Mouse (Mus musculus) hindbrain, embryonic 14.5 days (tissue): ENCODE results near the gene Arhgap18. TPM values are rescaled to one million over a fixed set of nuclear protein-coding genes. Genes with fewer than 3 reads are reported as not detected.
A peak's percentile ranks its signal among the peaks of the same experiment; 100 is the strongest.

Experiments used
- ATAC-seq: fragments of 200-750 bp; cut with Nextera tagmentation; 2 replicates; pipeline ENCODE4 v1.8.0; 2017; ENCODE audit warnings: moderate number of reproducible peaks, mild to moderate bottlenecking, moderate TSS enrichment, moderate library complexity; ENCODE audit not compliant: low FRiP score
- DNase-seq: peaks from one replicate; pipeline ENCODE4 v3.0.0-alpha.2; 2015; ENCODE audit warnings: low spot score
- H3K27ac ChIP-seq: fragments of 300-500 bp; sonication (generic); 2 replicates; pipeline ENCODE4 v1.5.1; 2014; ENCODE audit warnings: mild to moderate bottlenecking, moderate library complexity
- H3K27me3 ChIP-seq: fragments of 300-500 bp; sonication (generic); 2 replicates; pipeline ENCODE4 v1.6.1; 2014; ENCODE audit warnings: mild to moderate bottlenecking, low read length, mixed read lengths; ENCODE audit not compliant: control insufficient read depth, insufficient read depth
- H3K36me3 ChIP-seq: fragments of 300-500 bp; sonication (generic); replicated peaks from 2 replicates; pipeline ENCODE4 v1.6.1; 2014; ENCODE audit not compliant: control insufficient read depth, insufficient read depth
- H3K4me1 ChIP-seq: fragments of 300-500 bp; sonication (generic); replicated peaks from 2 replicates; pipeline ENCODE4 v1.6.1; 2014; ENCODE audit warnings: antibody characterized with exemption, low read length, mixed read lengths; ENCODE audit not compliant: control insufficient read depth, insufficient read depth
- H3K4me2 ChIP-seq: fragments of 300-500 bp; sonication (generic); replicated peaks from 2 replicates; pipeline ENCODE4 v1.6.1; 2014; ENCODE audit warnings: mild to moderate bottlenecking, moderate library complexity
- H3K4me3 ChIP-seq: fragments of 300-500 bp; sonication (generic); replicated peaks from 2 replicates; pipeline ENCODE4 v1.5.1; 2014; ENCODE audit warnings: mild to moderate bottlenecking, low read length
- H3K9ac ChIP-seq: fragments of 300-500 bp; sonication (generic); 2 replicates; pipeline ENCODE4 v1.6.1; 2014
- H3K9me3 ChIP-seq: fragments of 300-500 bp; sonication (generic); 2 replicates; pipeline ENCODE4 v1.6.1; 2016; ENCODE audit warnings: low read length; ENCODE audit not compliant: control insufficient read depth
- WGBS: fragments of 180-500 bp; shearing (Covaris S2); extraction: QIAGEN DNeasy Blood & Tissue Kit; methylation state at CpG from one replicate; pipeline ENCODE4 v1.1.7; 2014; 5-methylcytosine and 5-hydroxymethylcytosine counted together
- polyA plus RNA-seq: library from polyadenylated mRNA; unstranded; fragments of >200 nt; fragmentation: Nextera tagmentation; extraction: Ambion mirVana; gene quantifications from 2 replicates; pipeline ENCODE4 v1.2.1, GENCODE M21; 2014

Gene Arhgap18
- polyA plus RNA-seq, 1 experiment from 2014 or later, result 14.9 TPM

GRCm38 (mm10) chr10:26815646-26816045, 62.4 kb downstream of the Arhgap18 start:
- Histone ChIP-seq H3K4me2 (no peak overlapping the region), H3K9ac (no peak overlapping the region), H3K36me3 (no peaks in the 10 kb centered on the region), H3K9me3 (no peaks in the 10 kb centered on the region), H3K4me3 (no peak overlapping the region), H3K4me1 (no peaks in the 10 kb centered on the region), H3K27me3 (no peaks in the 10 kb centered on the region), H3K27ac (no peak overlapping the region)
- no peak for DNase-seq
- WGBS, result 92% methylated on average over 8 of the region's 8 CpGs
- ATAC-seq, result no peak

- no peak for ATAC-seq
- Histone ChIP-seq H3K27ac (no peak overlapping the region), H3K9ac (no peak overlapping the region), H3K4me2 (no peak overlapping the region), H3K4me1 (peaks cover 8% of the 10 kb centered on the region; the same call in 1 of the 2 replicates), H3K36me3 (no peaks in the 10 kb centered on the region), H3K9me3 (no peaks in the 10 kb centered on the region), H3K27me3 (no peaks in the 10 kb centered on the region), H3K4me3 (no peak overlapping the region)
- DNase-seq, result no peak
Observed at GRCm38 (mm10) chr10:26820326-26820725, 67.1 kb downstream of the Arhgap18 start.

GRCm38 (mm10) chr10:26820936-26821335, 67.7 kb downstream of the Arhgap18 start:
- no peaks in the 10 kb centered on the region for H3K9me3 ChIP-seq
- DNase-seq, result no peak
- no peak for ATAC-seq
- no peak overlapping the region for H3K9ac ChIP-seq
- no peak overlapping the region for H3K4me3 ChIP-seq
- H3K4me2 ChIP-seq, result no peak overlapping the region
- 76% methylated on average over 1 of the region's 1 CpGs for WGBS
- no peaks in the 10 kb centered on the region for H3K36me3 ChIP-seq
- no peak overlapping the region for H3K27ac ChIP-seq
- H3K4me1 ChIP-seq, result peaks cover 10% of the 10 kb centered on the region; the same call in 1 of the 2 replicates
- no peaks in the 10 kb centered on the region for H3K27me3 ChIP-seq

GRCm38 (mm10) chr10:26823997-26824396, 70.8 kb downstream of the Arhgap18 start:
- Histone ChIP-seq H3K9me3 (no peaks in the 10 kb centered on the region), H3K27me3 (no peaks in the 10 kb centered on the region), H3K4me2 (no peak overlapping the region), H3K27ac (no peak overlapping the region), H3K36me3 (no peaks in the 10 kb centered on the region), H3K4me1 (peaks cover 19% of the 10 kb centered on the region; the same call in 1 of the 2 replicates), H3K9ac (no peak overlapping the region), H3K4me3 (no peak overlapping the region)
- no peak for DNase-seq
- ATAC-seq, result no peak
- 52% methylated on average over 5 of the region's 5 CpGs for WGBS

- peaks cover 19% of the 10 kb centered on the region; the same call in 1 of the 2 replicates for H3K4me1 ChIP-seq
- no peaks in the 10 kb centered on the region for H3K9me3 ChIP-seq
- no peaks in the 10 kb centered on the region for H3K36me3 ChIP-seq
- ATAC-seq, result peak; percentile 44; the same call in 1 of the 2 replicates
- no peak overlapping the region for H3K4me2 ChIP-seq
- DNase-seq, result peak; percentile 42
- H3K9ac ChIP-seq, result no peak overlapping the region
- no peak overlapping the region for H3K4me3 ChIP-seq
- peak overlapping the region; percentile 56 for H3K27ac ChIP-seq
- 62% methylated on average over 8 of the region's 8 CpGs for WGBS
- no peaks in the 10 kb centered on the region for H3K27me3 ChIP-seq
Observed at GRCm38 (mm10) chr10:26825246-26825889, 72.1 kb downstream of the Arhgap18 start.

GRCm38 (mm10) chr10:26827315-26827714, 74.1 kb downstream of the Arhgap18 start:
- no peak for DNase-seq
- H3K4me1 ChIP-seq, result peaks cover 19% of the 10 kb centered on the region; the same call in 1 of the 2 replicates
- no peaks in the 10 kb centered on the region for H3K27me3 ChIP-seq
- no peak overlapping the region for H3K9ac ChIP-seq
- no peak overlapping the region for H3K4me2 ChIP-seq
- peak; percentile 65 for ATAC-seq
- no peaks in the 10 kb centered on the region for H3K36me3 ChIP-seq
- peak overlapping the region; percentile 69 for H3K27ac ChIP-seq
- WGBS, result 19% methylated on average over 5 of the region's 5 CpGs
- no peaks in the 10 kb centered on the region for H3K9me3 ChIP-seq
- no peak overlapping the region for H3K4me3 ChIP-seq

GRCm38 (mm10) chr10:26828412-26829137, 75.4 kb downstream of the Arhgap18 start:
- no peaks in the 10 kb centered on the region for H3K27me3 ChIP-seq
- peaks cover 19% of the 10 kb centered on the region; the same call in 1 of the 2 replicates for H3K4me1 ChIP-seq
- H3K4me3 ChIP-seq, result no peak overlapping the region
- H3K36me3 ChIP-seq, result no peaks in the 10 kb centered on the region
- H3K4me2 ChIP-seq, result no peak overlapping the region
- H3K9ac ChIP-seq, result no peak overlapping the region
- no peaks in the 10 kb centered on the region for H3K9me3 ChIP-seq
- DNase-seq (no peak), ATAC-seq (no peak)
- WGBS, result 69% methylated on average over 9 of the region's 9 CpGs
- H3K27ac ChIP-seq, result peak overlapping the region; percentile 69

- Histone ChIP-seq H3K4me2 (no peak overlapping the region), H3K27ac (no peak overlapping the region), H3K36me3 (no peaks in the 10 kb centered on the region), H3K4me3 (no peak overlapping the region), H3K9ac (no peak overlapping the region), H3K4me1 (0 out of 2 replicates have a peak, but pooled peaks cover 8% of the 10 kb centered on the region), H3K9me3 (no peaks in the 10 kb centered on the region), H3K27me3 (no peaks in the 10 kb centered on the region)
- no peak for ATAC-seq
- no peak for DNase-seq
- 91% methylated on average over 3 of the region's 3 CpGs for WGBS
Observed at GRCm38 (mm10) chr10:26832068-26832467, 78.8 kb downstream of the Arhgap18 start.

GRCm38 (mm10) chr10:26832669-26833249, 79.5 kb downstream of the Arhgap18 start:
- DNase-seq (no peak), ATAC-seq (no peak)
- Histone ChIP-seq H3K4me1 (0 out of 2 replicates have a peak, but pooled peaks cover 4% of the 10 kb centered on the region), H3K4me2 (no peak overlapping the region), H3K36me3 (no peaks in the 10 kb centered on the region), H3K9me3 (no peaks in the 10 kb centered on the region), H3K27me3 (no peaks in the 10 kb centered on the region), H3K4me3 (no peak overlapping the region), H3K9ac (no peak overlapping the region), H3K27ac (no peak overlapping the region)
- WGBS, result 95% methylated on average over 3 of the region's 3 CpGs
